Mouse (Mus musculus): ENCODE data around the gene Abhd11.

DNA sequence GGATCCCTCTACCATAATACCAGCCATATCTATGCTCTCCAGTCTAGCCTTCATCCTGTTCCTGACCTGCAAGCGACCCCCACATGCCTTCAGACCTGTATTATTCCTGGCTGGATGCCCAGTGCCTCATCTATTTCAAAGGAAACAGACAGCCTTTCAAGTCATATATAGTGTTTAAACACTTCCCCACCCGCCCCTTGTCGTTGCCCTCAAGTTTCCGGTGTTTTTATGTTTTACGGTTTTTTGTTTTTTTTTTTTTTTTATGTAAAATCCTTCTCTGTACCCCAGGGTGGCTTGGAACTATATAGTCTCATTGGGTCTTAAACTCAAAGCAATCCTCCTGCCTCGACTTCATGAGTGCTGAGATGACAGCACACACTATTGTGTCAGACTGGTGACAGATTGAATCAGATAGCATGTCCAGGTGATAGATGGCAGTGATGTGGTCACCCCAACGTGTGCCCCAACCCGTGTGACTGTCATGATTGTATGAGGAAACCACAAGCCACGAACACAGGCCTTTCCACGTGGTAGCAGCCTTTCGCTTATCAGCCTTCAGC is 15.8 kb downstream of the Abhd11 start:
- TF ChIP-seq CTCF (IDR thresholded peaks at IDR 0.05) = no peak
- TF ChIP-seq POLR2A (IDR thresholded peaks at IDR 0.05; ENCODE audit: insufficient read depth, low read depth, low read length) = no peak

All from heart, adult 2 months (tissue).